Mouse (Mus musculus) right cerebral cortex, postnatal 10 days (tissue): Measurements from ENCODE around the gene Traf3.

Experiments
- DNase-seq, 2 experiments: peaks; one replicate each; pipeline ENCODE4 v3.0.0; 2021; ENCODE audit warnings: low spot score in 2 of 2

Gene Traf3

DNA sequence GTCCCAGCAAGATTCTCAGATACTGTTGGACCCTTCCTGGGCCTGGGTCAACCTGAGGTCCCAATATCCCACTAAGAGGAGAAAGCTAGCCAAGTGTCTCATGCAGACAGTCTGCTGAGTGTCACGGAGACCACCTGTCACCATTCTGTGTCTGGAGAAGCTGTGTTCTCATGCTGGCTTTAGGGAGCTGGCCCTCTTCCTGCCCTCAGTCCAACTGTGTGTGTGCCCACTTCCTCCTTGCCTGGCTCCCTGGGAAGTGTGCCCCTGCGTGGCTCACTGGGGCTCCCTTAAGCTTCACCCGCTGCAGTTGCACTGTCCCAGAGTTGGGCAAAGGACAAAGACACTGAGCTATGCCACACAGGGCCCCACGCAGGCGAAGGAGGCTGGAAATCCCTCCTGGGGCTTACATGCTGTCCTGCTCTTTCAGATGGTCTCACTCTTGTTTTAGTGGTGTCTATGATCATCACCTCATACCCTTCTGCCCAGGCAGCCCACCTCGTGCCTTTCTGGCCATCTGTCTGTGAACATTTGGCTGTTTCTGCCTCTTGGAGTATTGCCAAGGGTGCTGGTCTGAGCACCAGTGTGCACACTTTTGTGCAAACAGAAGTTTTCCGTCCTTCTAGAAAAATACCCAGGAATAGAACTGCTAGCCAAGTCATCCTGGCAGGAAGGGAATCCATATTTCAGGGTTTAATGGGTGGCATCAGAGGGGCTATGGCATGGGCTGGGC, 13.0 kb upstream of the Traf3 start:
- no peak for DNase-seq

- DNase-seq: no peak
Observed at GRCm38 (mm10) chr12:111153946-111154345, 12.2 kb upstream of the Traf3 start.

- no peak for DNase-seq
Observed at GRCm38 (mm10) chr12:111154641-111155040, 11.5 kb upstream of the Traf3 start.

- no peak for DNase-seq
Observed at GRCm38 (mm10) chr12:111155756-111156155, 10.4 kb upstream of the Traf3 start.

GRCm38 (mm10) chr12:111159659-111160428, 6.3 kb upstream of the Traf3 start:
- DNase-seq: no peak

DNA sequence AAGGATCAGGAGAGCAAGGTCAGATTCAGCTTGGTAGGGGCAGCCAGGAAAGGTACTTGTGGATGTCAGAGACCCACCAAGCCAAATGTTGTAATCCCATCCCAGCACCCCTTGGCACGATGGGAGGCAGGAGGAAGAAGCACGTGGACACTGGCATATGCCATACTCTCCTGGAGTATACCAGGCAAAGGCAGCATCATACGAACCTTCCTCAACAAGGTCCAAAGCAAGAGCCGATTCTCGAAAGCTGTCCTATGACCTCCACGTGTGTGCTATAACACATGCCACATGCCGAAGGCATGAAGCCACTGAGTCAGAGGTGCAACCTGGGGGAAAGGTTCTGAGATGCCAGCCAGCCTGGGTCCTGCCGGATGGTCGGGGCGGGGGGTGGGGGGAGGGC, 5.3 kb upstream of the Traf3 start:
- no peak for DNase-seq

GRCm38 (mm10) chr12:111161943-111162311, 4.2 kb upstream of the Traf3 start:
- DNase-seq: no peak

GRCm38 (mm10) chr12:111162312-111163061, 3.7 kb upstream of the Traf3 start:
- peak; percentile 72 to 83 for DNase-seq

DNA sequence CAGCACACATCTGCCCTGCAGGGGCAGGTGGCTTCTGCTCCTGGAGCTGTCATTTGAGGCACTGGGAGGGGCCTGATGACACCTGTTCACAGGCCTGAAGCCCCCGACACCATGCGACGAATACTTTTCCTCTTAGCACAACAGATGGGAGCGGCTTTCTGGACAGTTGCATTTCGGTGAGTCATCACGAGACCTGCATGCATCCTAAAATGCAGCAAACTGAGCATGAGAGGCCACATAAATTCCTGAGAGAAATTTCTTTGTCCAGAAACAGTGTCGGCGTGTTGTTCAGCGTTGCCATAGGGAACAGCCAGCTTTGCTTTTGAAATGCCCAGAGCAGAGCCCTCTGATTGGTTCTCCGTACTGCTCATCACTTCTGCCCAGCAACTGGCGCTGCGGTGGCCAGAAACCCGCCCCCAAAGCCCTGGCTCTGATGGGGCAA, 1.8 kb upstream of the Traf3 start:
- DNase-seq: peak; percentile 96 to 97

GRCm38 (mm10) chr12:111165146-111165812, 891 bp upstream of the Traf3 start:
- DNase-seq: peak; percentile 58 to 67

GRCm38 (mm10) chr12:111166681-111167289, 615 bp downstream of the Traf3 start:
- DNase-seq: no peak

GRCm38 (mm10) chr12:111168891-111169290, 2.7 kb downstream of the Traf3 start:
- DNase-seq: peak in 1 of 2 experiments; percentile 52

- no peak for DNase-seq
Observed at GRCm38 (mm10) chr12:111178772-111179171, 12.6 kb downstream of the Traf3 start.

GRCm38 (mm10) chr12:111181848-111182247, 15.7 kb downstream of the Traf3 start:
- DNase-seq: no peak

GRCm38 (mm10) chr12:111182378-111182777, 16.2 kb downstream of the Traf3 start:
- no peak for DNase-seq

GRCm38 (mm10) chr12:111184476-111184875, 18.3 kb downstream of the Traf3 start, which contains the start of gene 4930595D18Rik:
TSS of gene 4930595D18Rik (minus strand) at chr12:111184491.
- no peak for DNase-seq

DNA sequence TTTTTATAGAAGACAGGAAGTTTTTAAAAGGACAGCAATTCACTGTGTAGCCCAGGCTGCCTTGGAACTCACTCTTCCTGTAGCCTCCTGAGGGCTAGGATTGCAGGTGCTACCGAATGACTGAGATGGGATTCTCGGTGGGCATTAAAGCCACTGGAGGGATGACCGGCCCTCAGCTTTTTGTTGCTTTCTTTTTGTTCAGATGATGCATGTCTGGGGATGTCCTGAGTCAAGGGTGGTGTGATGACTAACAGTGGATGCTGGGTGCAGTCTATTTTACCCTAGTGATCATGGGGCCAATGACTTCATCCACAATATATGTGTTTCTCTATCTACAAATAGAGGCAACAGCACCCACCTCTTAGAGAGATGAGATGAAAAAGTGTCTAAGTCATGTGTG, 20.8 kb downstream of the Traf3 start:
- no peak for DNase-seq

DNA sequence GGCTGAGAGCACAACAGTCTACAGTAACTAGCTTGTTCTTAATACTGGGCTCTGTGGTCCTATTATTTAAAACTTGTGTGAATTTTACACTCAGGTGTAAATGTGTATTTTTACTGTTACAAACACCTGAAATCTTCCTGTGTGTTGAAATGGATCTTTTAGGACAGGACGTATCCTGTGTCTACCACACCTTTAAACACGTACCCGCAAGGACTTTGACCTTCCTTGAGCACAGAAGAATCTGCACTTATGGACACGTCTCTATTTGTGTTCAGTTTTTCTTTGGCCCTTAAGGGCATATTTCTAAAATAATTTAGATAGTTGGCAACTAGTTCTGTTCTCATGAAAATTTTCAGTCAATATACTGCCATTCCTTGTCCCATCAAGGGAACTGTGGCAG, 22.1 kb downstream of the Traf3 start:
- no peak for DNase-seq

DNA sequence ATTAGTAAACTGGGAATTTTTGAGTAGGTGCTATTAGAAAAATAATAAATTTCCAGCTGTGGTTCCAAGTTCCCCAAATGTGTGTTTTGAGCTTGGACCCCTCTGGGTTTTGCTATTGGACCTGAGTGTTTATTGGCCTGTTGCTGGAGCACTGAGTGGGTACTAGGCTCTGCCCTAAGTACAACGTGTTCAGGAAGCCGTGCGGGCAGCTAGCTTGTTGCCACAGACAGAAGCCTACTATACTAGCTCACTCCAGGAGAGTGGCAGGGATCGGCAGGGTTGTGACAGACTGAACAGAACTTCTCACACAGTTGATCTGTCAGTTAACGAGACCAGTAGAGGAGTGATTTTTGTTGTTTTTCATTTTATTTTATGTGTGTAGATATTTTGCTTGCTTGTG, 24.2 kb downstream of the Traf3 start:
- no peak for DNase-seq

DNA sequence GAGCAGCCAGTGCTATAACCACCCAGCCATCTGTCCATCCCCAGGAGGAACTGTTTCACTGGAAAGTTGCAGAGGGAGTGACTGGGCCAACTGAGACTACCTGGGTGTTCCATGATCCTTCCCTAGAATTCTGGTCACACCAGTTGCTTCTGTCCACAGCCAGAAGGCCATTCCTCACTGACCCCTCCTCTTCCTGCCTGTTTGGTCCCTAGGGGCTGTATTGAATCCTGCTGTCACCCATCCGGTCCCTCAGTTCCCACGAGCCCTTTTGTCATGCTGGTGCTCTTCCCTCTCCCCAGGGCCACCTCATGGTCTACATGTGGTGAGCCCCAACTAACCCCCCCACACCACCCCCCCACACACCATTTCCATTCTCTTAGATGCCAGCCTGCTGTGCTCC, 24.7 kb downstream of the Traf3 start:
- DNase-seq: no peak

DNA sequence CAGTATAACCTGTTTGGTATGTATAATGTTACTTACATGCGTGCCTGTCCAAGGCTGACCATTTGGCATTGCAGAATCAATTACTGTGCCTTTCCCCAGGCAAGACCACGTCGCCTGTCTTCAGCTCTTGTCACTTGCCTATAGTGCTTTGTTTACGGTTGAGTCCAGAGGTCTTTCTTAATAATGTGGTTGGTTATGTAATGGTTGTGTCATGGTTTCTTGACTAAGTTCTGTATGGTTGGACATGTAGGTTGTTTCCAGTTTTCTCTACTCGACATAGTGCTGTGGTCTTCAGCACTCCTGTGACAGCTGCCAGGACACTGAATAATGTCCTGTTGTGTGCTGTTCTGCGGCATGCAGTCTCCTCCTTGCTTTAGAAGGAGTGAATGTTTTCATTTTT, 26.6 kb downstream of the Traf3 start:
- no peak for DNase-seq
